Mouse (Mus musculus): Measurements from ENCODE around the gene Bcl2.
"Not testable (repeated sequence)": the region's sequence is repeated elsewhere in the genome, so short reads cannot be mapped to it uniquely, and the experiment has no call there.

Gene Bcl2

GRCm38 (mm10) chr1:106553846-106554802 is 159.9 kb downstream of the Bcl2 start:
- DNase-seq (ENCODE audit: low read depth), result no peak

- no peak for DNase-seq (ENCODE audit: low read depth)
Measured at GRCm38 (mm10) chr1:106552856-106553255, 161.2 kb downstream of the Bcl2 start.

- DNase-seq (ENCODE audit: low read depth), result no peak
Measured at GRCm38 (mm10) chr1:106550580-106550979, 163.5 kb downstream of the Bcl2 start.

GRCm38 (mm10) chr1:106549025-106549424 is 165.0 kb downstream of the Bcl2 start:
- DNase-seq (ENCODE audit: low read depth), result no peak

GRCm38 (mm10) chr1:106544817-106545612 is 169.1 kb downstream of the Bcl2 start:
- DNase-seq (ENCODE audit: low read depth), result peak; percentile 63

GRCm38 (mm10) chr1:106542731-106543130 is 171.3 kb downstream of the Bcl2 start:
- DNase-seq (ENCODE audit: low read depth), result peak; percentile 75

GRCm38 (mm10) chr1:106541851-106542250 is 172.2 kb downstream of the Bcl2 start:
- no peak for DNase-seq (ENCODE audit: low read depth)

- DNase-seq (ENCODE audit: low read depth), result no peak
Measured at GRCm38 (mm10) chr1:106540130-106540529, 173.9 kb downstream of the Bcl2 start.

- no peak for DNase-seq (ENCODE audit: low read depth)
Measured at GRCm38 (mm10) chr1:106539029-106539428, 175.0 kb downstream of the Bcl2 start.

- not testable (repeated sequence) for DNase-seq (ENCODE audit: low read depth)
Measured at GRCm38 (mm10) chr1:106534835-106535234, 179.2 kb downstream of the Bcl2 start.

- DNase-seq (ENCODE audit: low read depth), result no peak
Measured at GRCm38 (mm10) chr1:106529570-106529969, 184.5 kb downstream of the Bcl2 start.

GRCm38 (mm10) chr1:106527537-106527936 is 186.5 kb downstream of the Bcl2 start:
- DNase-seq (ENCODE audit: low read depth), result no peak

GRCm38 (mm10) chr1:106526751-106527150 is 187.3 kb downstream of the Bcl2 start:
- peak; percentile 70 for DNase-seq (ENCODE audit: low read depth)

GRCm38 (mm10) chr1:106526112-106526511 is 188.0 kb downstream of the Bcl2 start:
- DNase-seq (ENCODE audit: low read depth), result no peak

- DNase-seq (ENCODE audit: low read depth), result peak; percentile 41
Measured at GRCm38 (mm10) chr1:106523741-106524140, 190.3 kb downstream of the Bcl2 start.

- DNase-seq (ENCODE audit: low read depth), result no peak
Measured at GRCm38 (mm10) chr1:106523009-106523408, 191.1 kb downstream of the Bcl2 start.

GRCm38 (mm10) chr1:106517591-106518177 is 196.4 kb downstream of the Bcl2 start:
- DNase-seq (ENCODE audit: low read depth), result no peak

GRCm38 (mm10) chr1:106517099-106517498 is 197.0 kb downstream of the Bcl2 start:
- DNase-seq (ENCODE audit: low read depth), result no peak

GRCm38 (mm10) chr1:106515611-106516010 is 198.5 kb downstream of the Bcl2 start:
- DNase-seq (ENCODE audit: low read depth), result no peak

GRCm38 (mm10) chr1:106513890-106514643 is 200.0 kb downstream of the Bcl2 start:
- peak; percentile 43 for DNase-seq (ENCODE audit: low read depth)

GRCm38 (mm10) chr1:106513481-106513880 is 200.6 kb downstream of the Bcl2 start:
- DNase-seq (ENCODE audit: low read depth), result no peak

GRCm38 (mm10) chr1:106511593-106511992 is 202.5 kb downstream of the Bcl2 start:
- DNase-seq (ENCODE audit: low read depth), result peak; percentile 89
